In the genomic region with DNA sequence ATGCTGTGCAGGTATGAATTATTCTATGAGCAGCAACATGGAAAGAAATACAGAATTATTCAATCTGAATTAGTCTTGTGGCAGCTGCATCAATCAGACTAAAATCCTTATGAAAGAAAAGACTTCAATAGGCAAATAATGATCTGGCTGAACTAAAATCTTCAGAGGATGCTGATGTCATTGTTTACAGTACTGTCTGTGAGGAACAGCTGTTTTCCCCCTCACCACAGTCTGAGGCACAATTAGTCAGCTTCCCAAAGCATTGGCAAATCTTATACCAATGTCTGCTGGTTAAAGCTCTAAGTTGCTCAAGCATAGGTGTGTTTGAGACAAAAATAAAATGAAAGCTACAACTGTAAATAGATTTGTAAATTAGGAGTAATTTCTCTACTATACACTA, we compare ENCODE assay signal across 32 mouse cellular contexts. TPM values are rescaled to one million over a fixed set of nuclear protein-coding genes. Genes with fewer than 3 reads are reported as not detected.
A peak's percentile ranks its signal among the peaks of the same experiment; 100 is the strongest.
DNase-seq lines count a peak whose midpoint lies in the region; ATAC-seq and TF ChIP-seq lines count a peak whose summit lies in the region.
"Had no signal": no experiment of that assay in that cellular context is flagged by ENCODE, and none has a peak within 500 bp of the region (broad histone marks: within the 10 kb centered on the region; RNA-seq: fewer than 3 reads in every experiment).

No protein-coding gene starts in this region.

- no peak overlapping the region for H3K4me3 ChIP-seq in forebrain, embryonic 15.5 days
- H3K4me3 ChIP-seq in forebrain, postnatal 0 days (ENCODE audit: low read depth, low read length), result no peak overlapping the region
- H3K4me3 ChIP-seq in lung, embryonic 14.5 days (ENCODE audit: low read depth, low read length), result no peak overlapping the region
- no peak overlapping the region for H3K4me3 ChIP-seq in midbrain, embryonic 13.5 days (replicated peaks)
- H3K4me3 ChIP-seq: embryonic facial prominence, embryonic 12.5 days; embryonic facial prominence, embryonic 15.5 days; heart, adult 2 months; heart, embryonic 10.5 days; heart, embryonic 13.5 days had no signal

- peaks cover 5% of the 10 kb centered on the region; the same call in 1 of the 2 replicates for H3K4me1 ChIP-seq in forebrain, embryonic 15.5 days
- H3K4me1 ChIP-seq in forebrain, postnatal 0 days (ENCODE audit: insufficient read depth), result no peaks in the 10 kb centered on the region
- H3K4me1 ChIP-seq in lung, embryonic 14.5 days (ENCODE audit: insufficient read depth), result no peaks in the 10 kb centered on the region
- H3K4me1 ChIP-seq in midbrain, embryonic 13.5 days (replicated peaks), result peaks cover 3% of the 10 kb centered on the region; the same call in 1 of the 2 replicates
- H3K4me1 ChIP-seq: embryonic facial prominence, embryonic 12.5 days; heart, embryonic 10.5 days; heart, embryonic 13.5 days had no signal

- no peaks in the 10 kb centered on the region for H3K27me3 ChIP-seq in forebrain, embryonic 15.5 days
- no peaks in the 10 kb centered on the region for H3K27me3 ChIP-seq in forebrain, postnatal 0 days (ENCODE audit: insufficient read depth, low read length)
- no peaks in the 10 kb centered on the region for H3K27me3 ChIP-seq in lung, embryonic 14.5 days (ENCODE audit: insufficient read depth, low read length)
- H3K27me3 ChIP-seq in midbrain, embryonic 13.5 days, result 0 out of 2 replicates have a peak, but pooled peaks cover 3% of the 10 kb centered on the region
- H3K27me3 ChIP-seq: embryonic facial prominence, embryonic 12.5 days; embryonic facial prominence, embryonic 15.5 days; heart, embryonic 13.5 days had no signal

- ATAC-seq in forebrain, embryonic 15.5 days (replicated peaks), result 0 out of 2 replicates have a peak, but pooled peaks have one; percentile 38
- ATAC-seq in forebrain, postnatal 0 days, result no peak
- no peak for ATAC-seq in lung, embryonic 14.5 days (ENCODE audit: insufficient read depth)
- no peak for ATAC-seq in midbrain, embryonic 13.5 days
- ATAC-seq: activated CD4-positive, CD25-positive, alpha-beta regulatory T cell, adult 4 months; hindbrain, postnatal 0 days; inflammation-experienced regulatory T-cells, adult 6 months; intestine, embryonic 16.5 days had no signal

- H3K27ac ChIP-seq in forebrain, embryonic 15.5 days (replicated peaks), result no peak overlapping the region
- H3K27ac ChIP-seq in forebrain, postnatal 0 days (ENCODE audit: low read depth, low read length), result no peak overlapping the region
- no peak overlapping the region for H3K27ac ChIP-seq in lung, embryonic 14.5 days (ENCODE audit: low read depth)
- no peak overlapping the region for H3K27ac ChIP-seq in midbrain, embryonic 13.5 days
- H3K27ac ChIP-seq: embryonic facial prominence, embryonic 12.5 days; embryonic facial prominence, embryonic 15.5 days; heart, adult 2 months; heart, embryonic 10.5 days; heart, embryonic 13.5 days; hindbrain, embryonic 14.5 days; hindbrain, postnatal 0 days had no signal

- DNase-seq in forebrain, postnatal 0 days, result no peak
- DNase-seq in lung, embryonic 14.5 days, result peak; percentile 1
- DNase-seq in lung, postnatal 36 days, result no peak
- peak; percentile 59 for DNase-seq in brain, adult 2 months (ENCODE audit: low read depth, low spot score)
- DNase-seq: adrenal gland, adult 8-10 months; adrenal gland, postnatal 25 days; cerebellum, adult 11 months; cerebellum, adult 2 months; cerebellum, adult 9-11 months; cerebellum, postnatal 25 days; gastrocnemius, postnatal 10 days; gastrocnemius, postnatal 36 days; heart, adult 2 months; heart, postnatal 14 days; heart, postnatal 4 days had no signal

- H3K36me3 ChIP-seq in forebrain, embryonic 15.5 days, result no peaks in the 10 kb centered on the region
- no peaks in the 10 kb centered on the region for H3K36me3 ChIP-seq in forebrain, postnatal 0 days (ENCODE audit: insufficient read depth)
- H3K36me3 ChIP-seq in lung, embryonic 14.5 days (ENCODE audit: insufficient read depth), result no peaks in the 10 kb centered on the region
- no peaks in the 10 kb centered on the region for H3K36me3 ChIP-seq in midbrain, embryonic 13.5 days
- H3K36me3 ChIP-seq: embryonic facial prominence, embryonic 12.5 days; embryonic facial prominence, embryonic 15.5 days; heart, embryonic 10.5 days; heart, embryonic 13.5 days had no signal

- TF ChIP-seq CTCF in forebrain, postnatal 0 days (IDR thresholded peaks at IDR 0.05; ENCODE audit: low read depth), result no peak
- TF ChIP-seq CTCF in lung, embryonic 14.5 days (IDR thresholded peaks at IDR 0.05; ENCODE audit: low read depth), result no peak

- H3K9ac ChIP-seq in forebrain, embryonic 15.5 days (replicated peaks), result no peak overlapping the region
- H3K9ac ChIP-seq in forebrain, postnatal 0 days, result no peak overlapping the region
- no peak overlapping the region for H3K9ac ChIP-seq in lung, embryonic 14.5 days
- H3K9ac ChIP-seq in midbrain, embryonic 13.5 days (replicated peaks), result no peak overlapping the region
- H3K9ac ChIP-seq: embryonic facial prominence, embryonic 12.5 days; embryonic facial prominence, embryonic 15.5 days; heart, embryonic 13.5 days; hindbrain, embryonic 14.5 days had no signal

- H3K9me3 ChIP-seq in forebrain, embryonic 15.5 days, result no peaks in the 10 kb centered on the region
- no peaks in the 10 kb centered on the region for H3K9me3 ChIP-seq in forebrain, postnatal 0 days (ENCODE audit: low read length)
- no peaks in the 10 kb centered on the region for H3K9me3 ChIP-seq in lung, embryonic 14.5 days (ENCODE audit: low read depth, low read length)
- H3K9me3 ChIP-seq in midbrain, embryonic 13.5 days, result no peaks in the 10 kb centered on the region
- H3K9me3 ChIP-seq: embryonic facial prominence, embryonic 12.5 days; embryonic facial prominence, embryonic 15.5 days; heart, embryonic 10.5 days; heart, embryonic 13.5 days had no signal

- no peak overlapping the region for H3K4me2 ChIP-seq in forebrain, embryonic 15.5 days (replicated peaks)
- no peak overlapping the region for H3K4me2 ChIP-seq in forebrain, postnatal 0 days (ENCODE audit: low read depth)
- no peak overlapping the region for H3K4me2 ChIP-seq in lung, embryonic 14.5 days
- H3K4me2 ChIP-seq in midbrain, embryonic 13.5 days (replicated peaks), result no peak overlapping the region
- H3K4me2 ChIP-seq: embryonic facial prominence, embryonic 12.5 days; embryonic facial prominence, embryonic 15.5 days; heart, embryonic 13.5 days; hindbrain, embryonic 14.5 days had no signal

RNA-seq across cellular contexts. Expression of a gene that starts 2.1 kb away (rescaled TPM):
- 2.6 and 3.0 TPM in 2 replicates for polyA plus RNA-seq in forebrain, embryonic 15.5 days (2015; fragmentation: Nextera tagmentation; extraction: Ambion mirVana)
- 4.8 and 6.4 TPM in 2 replicates for total RNA-seq in forebrain, postnatal 0 days (2014; rRNA removed)
- 1.0 and 1.7 TPM in 2 replicates for polyA plus RNA-seq in forebrain, postnatal 0 days (2015; fragmentation: Nextera tagmentation; extraction: Ambion mirVana)
- polyA plus RNA-seq in lung, embryonic 14.5 days (2014; fragmentation: Nextera tagmentation; extraction: Ambion mirVana), result not detected in 2 replicates
- polyA plus RNA-seq in midbrain, embryonic 13.5 days (2015; fragmentation: Nextera tagmentation; extraction: Ambion mirVana), result 1.8 and 2.0 TPM in 2 replicates
- total RNA-seq: adrenal gland, adult 8-10 months; adrenal gland, postnatal 25 days; common myeloid progenitor, adult 5-6 weeks; ES-E14; gastrocnemius, adult 18-20 months; gastrocnemius, postnatal 10 days; gastrocnemius, postnatal 36 days; granulocyte monocyte progenitor cell, adult 5-6 weeks; heart, adult 2 months; heart, postnatal 14 days; heart, postnatal 4 days had no signal
- polyA plus RNA-seq: activated CD4-positive, CD25-positive, alpha-beta regulatory T cell, adult 4 months; embryonic facial prominence, embryonic 12.5 days; embryonic facial prominence, embryonic 15.5 days; heart, adult 2 months; heart, embryonic 10.5 days; heart, embryonic 13.5 days; heart, embryonic 16.5 days; hindbrain, embryonic 11.5 days; inflammation-experienced regulatory T-cells, adult 6 months; intestine, embryonic 16.5 days had no signal

RNA-seq across cellular contexts. Expression of a gene that starts 25.3 kb away (rescaled TPM):
- polyA plus RNA-seq in forebrain, embryonic 15.5 days (2015; fragmentation: Nextera tagmentation; extraction: Ambion mirVana), result not detected in 2 replicates
- not detected in 2 replicates for total RNA-seq in forebrain, postnatal 0 days (2014; rRNA removed)
- not detected in 2 replicates for polyA plus RNA-seq in forebrain, postnatal 0 days (2015; fragmentation: Nextera tagmentation; extraction: Ambion mirVana)
- not detected in 2 replicates for polyA plus RNA-seq in lung, embryonic 14.5 days (2014; fragmentation: Nextera tagmentation; extraction: Ambion mirVana)
- polyA plus RNA-seq in midbrain, embryonic 13.5 days (2015; fragmentation: Nextera tagmentation; extraction: Ambion mirVana), result not detected in 2 replicates
- total RNA-seq: adrenal gland, adult 8-10 months; adrenal gland, postnatal 25 days; common myeloid progenitor, adult 5-6 weeks; ES-E14; gastrocnemius, adult 18-20 months; gastrocnemius, postnatal 10 days; gastrocnemius, postnatal 36 days; granulocyte monocyte progenitor cell, adult 5-6 weeks; heart, adult 2 months; heart, postnatal 14 days; heart, postnatal 4 days; hindbrain, postnatal 0 days had no signal
- polyA plus RNA-seq: activated CD4-positive, CD25-positive, alpha-beta regulatory T cell, adult 4 months; cerebellum, adult 2 months; embryonic facial prominence, embryonic 12.5 days; embryonic facial prominence, embryonic 15.5 days; heart, adult 2 months; heart, embryonic 10.5 days; heart, embryonic 13.5 days; heart, embryonic 16.5 days; hindbrain, embryonic 11.5 days; hindbrain, embryonic 14.5 days; hindbrain, postnatal 0 days; inflammation-experienced regulatory T-cells, adult 6 months; intestine, embryonic 16.5 days had no signal

Comparison
In these comparisons a context has a peak if more than half of its experiments do, and no peak if none do; other contexts are left out.
1. DNase-seq: peak in lung, embryonic 14.5 days (single experiment) and brain, adult 2 months (single experiment); none in forebrain, postnatal 0 days (single experiment) and lung, postnatal 36 days (single experiment).